Mouse (Mus musculus) megakaryocyte, adult 5-6 weeks (primary cell): Measurements from ENCODE around the gene Ssbp3. TPM values are rescaled to one million over a fixed set of nuclear protein-coding genes. Genes with fewer than 3 reads are reported as not detected.

Experiments
- ATAC-seq: 2 replicates; pipeline ENCODE4 v1.8.0; 2016; ENCODE audit warnings: mild to moderate bottlenecking, inconsistent platforms; ENCODE audit not compliant: poor library complexity, severe bottlenecking
- total RNA-seq, 2 experiments: library from RNA; stranded (forward) in 1 of 2; stranded (reverse) in 1 of 2; fragments of 153-499, 151-499 nt in 1 of 2; fragments of 221-1000, 200-1000 nt in 1 of 2; gene quantifications; 2 replicates each; pipeline versions ENCODE4 v1.2.3 to v1.2.4; 2015 to 2017

Gene Ssbp3
- total RNA-seq, 2 experiments from 2014 or later: 21.6 to 26.2 TPM

DNA sequence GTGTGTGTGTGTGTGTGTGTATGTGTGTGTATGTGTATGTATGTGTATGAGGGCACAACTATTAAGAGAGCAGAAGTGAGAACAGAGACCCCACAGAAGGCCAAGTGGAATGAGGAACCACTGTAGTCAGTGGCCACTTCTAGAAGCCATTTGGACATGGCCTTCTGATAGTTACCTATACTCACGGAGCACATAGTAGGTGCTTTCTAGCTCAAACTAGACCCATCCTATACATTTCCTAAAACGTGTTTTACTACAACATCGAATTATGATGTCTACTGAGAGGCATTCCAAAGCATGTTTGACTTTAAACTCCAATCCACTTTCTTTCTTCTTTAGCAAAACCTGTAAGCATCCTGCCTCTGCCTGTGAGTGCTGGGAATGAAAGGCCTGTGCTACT lies 4.6 kb upstream of the Ssbp3 start:
- ATAC-seq: no peak

DNA sequence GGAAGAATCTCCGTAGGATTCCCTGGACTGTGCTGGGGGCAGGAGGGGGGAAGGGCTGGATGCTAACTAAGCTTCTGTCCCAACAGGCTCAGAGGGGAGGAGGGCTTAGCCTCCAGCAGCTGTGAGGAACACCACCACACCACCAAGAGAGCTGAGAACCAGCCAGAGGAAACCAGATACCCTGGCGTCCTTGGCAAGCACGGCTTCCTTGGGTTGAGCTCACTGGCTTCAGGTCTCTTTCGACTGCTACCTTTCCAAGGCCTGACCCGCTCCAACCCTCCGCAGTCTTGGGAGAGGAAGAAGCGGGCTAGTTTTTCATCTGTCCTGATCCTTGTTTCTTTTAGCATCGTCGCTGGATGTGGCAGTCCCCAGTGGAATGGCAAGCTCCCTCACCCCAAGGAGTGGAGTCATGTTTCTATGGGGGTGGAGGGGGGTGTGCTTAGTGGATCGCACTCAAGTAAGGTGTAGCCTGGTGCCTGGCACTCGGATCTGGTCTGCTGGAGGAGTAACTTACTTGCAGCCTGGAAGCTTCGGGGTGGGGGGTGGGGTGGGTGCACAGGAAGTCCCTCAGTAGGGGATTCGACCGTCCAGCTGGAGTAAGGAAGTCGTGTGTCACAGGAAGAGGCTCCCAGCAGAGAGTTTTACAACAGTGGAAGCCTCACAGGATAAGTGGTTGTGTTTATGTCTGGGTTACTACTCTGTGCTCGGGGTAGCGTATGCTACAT lies 2.6 kb upstream of the Ssbp3 start:
- ATAC-seq: no peak

DNA sequence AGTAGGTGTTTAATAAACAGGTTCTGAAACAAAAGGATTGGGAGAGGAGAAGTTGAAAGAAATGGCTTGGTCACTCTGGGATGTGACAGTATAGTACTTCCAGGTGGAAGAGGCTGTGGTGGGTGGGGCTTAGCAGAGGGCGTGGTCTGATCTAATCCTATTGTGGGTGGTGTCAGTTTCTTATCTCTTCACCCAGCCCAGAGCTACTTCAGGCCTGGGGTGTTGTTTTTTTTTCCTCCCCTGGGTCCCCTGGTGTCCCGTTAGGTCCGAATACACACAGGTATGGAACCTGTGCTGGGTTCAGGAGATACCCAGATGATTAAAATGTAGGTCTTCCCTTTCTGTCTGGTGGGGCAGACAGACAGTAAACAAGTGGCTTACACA lies 2.1 kb upstream of the Ssbp3 start:
- ATAC-seq: peak; percentile 37

DNA sequence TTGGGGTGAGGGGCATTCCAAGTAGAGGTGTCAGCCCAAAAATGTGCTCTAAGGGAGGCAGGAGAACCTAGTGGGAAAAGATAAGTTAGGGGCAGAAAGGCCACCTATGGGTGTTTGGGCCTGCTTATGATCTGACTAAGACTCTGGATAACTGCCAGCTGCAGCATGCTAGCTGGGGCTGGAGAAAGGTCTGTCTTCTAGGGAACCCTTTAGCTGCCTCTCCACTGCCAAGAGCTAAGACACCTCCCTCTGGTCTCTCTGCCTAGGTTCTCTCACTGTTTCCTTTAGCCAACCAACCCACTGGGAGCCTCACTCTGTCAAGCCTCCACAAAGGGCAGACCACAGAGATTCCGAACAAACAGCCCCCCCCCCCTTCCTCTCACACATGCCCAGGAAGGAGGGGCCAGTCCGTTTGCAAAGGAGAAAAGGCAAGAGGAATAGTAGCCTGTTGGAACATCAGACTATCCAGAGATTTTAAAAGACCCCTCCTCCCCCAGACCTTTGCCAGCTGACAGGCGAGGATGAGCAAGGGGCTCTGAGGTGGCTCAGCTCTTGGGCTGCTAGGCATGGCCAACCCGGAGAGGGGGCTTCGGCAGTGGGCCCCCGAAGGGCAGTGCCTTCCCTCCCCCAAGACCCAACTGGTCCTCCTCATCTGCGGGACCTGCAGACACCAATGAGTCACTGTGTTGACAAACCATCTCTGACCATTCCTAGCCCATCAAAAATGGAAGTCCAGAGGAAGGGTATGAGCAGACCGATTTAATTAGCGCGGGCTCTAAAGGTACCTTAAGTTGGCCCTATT lies 1.4 kb upstream of the Ssbp3 start:
- no peak; the same call in 1 of the 2 replicates for ATAC-seq

- ATAC-seq: no peak
Observed at GRCm38 (mm10) chr4:106909797-106910196, 704 bp upstream of the Ssbp3 start.

DNA sequence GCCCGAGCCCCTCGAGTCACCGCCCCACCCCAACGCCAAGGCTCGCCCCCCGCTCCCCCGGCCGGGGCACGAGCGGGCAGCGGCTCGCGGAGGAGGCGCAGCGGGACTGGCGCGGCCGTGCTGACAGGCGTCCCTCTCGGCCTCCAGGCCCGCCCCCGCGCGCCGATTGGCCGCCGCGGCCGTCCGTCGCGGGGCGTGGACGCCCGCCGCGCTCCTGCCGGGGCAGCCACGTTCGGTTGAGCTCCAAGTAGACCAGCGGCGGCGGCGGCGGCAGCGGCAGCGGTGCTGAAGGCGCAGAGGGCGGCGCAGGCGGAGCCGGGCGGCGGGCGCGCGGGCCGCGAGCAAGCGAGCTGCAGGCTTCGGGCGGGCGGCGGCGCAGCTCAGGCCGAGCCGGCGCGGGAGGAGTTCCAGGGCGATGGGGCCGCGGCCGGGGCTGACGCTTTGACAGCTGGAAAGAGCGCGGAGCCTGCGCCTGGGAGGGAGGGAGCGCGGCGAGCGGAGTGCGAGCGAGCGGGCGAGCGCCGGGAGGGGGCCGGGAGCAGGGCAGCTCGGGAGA lies 823 bp downstream of the Ssbp3 start:
- peak; percentile 78 for ATAC-seq

DNA sequence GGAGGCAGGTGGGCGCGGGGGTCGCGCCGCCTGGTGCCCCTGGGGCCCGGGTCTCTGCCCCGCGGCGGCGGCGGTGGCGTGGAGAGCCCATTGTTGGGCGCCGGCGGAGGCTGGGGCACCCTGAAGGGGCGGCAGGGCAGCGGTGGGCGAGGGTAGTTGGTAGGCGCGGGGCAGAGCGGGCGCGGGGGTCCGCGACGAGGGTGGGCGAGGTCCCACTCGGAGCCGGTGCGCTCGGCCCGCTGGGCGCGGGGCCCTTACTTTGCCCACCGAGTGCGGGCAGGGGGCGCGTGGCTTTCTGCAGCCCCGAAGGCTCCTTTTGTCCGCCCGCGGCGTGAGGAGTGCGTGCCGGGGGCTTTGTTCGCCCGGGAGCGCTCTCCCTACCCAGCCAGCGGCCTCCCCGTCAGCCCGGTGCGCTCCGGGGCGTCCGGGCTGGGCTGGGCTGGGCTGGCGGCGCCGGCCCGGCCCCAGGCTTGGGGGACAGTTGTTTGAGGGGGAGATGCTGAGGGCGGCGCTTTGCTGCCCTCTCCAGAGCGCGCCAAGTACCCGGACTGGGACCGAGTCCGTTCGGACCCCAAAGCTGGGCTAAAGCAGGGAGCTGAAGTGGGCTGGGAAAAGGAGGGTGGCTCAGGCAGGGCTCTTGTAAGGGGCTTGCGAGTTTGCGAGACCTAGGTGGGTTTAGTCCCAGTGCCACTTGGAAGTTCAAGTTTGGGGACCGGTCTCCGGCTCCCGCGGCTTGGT lies 1.6 kb downstream of the Ssbp3 start:
- ATAC-seq: no peak

DNA sequence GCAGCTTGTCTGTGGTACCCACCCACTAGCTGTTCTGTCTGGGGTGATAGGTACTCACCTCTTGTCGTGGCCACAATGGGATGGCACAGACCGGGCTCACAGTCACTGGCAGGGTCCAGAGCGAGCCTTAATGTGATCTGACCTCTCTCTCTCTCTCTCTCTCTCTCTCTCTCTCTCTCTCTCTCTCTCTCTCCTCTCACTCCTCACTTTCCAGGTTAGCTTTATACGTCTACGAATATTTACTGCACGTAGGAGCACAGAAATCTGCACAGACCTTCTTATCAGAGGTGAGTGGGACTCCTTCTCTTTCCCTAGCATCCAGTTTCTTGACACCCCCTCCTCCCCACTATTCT lies 2.2 kb downstream of the Ssbp3 start:
- no peak for ATAC-seq

DNA sequence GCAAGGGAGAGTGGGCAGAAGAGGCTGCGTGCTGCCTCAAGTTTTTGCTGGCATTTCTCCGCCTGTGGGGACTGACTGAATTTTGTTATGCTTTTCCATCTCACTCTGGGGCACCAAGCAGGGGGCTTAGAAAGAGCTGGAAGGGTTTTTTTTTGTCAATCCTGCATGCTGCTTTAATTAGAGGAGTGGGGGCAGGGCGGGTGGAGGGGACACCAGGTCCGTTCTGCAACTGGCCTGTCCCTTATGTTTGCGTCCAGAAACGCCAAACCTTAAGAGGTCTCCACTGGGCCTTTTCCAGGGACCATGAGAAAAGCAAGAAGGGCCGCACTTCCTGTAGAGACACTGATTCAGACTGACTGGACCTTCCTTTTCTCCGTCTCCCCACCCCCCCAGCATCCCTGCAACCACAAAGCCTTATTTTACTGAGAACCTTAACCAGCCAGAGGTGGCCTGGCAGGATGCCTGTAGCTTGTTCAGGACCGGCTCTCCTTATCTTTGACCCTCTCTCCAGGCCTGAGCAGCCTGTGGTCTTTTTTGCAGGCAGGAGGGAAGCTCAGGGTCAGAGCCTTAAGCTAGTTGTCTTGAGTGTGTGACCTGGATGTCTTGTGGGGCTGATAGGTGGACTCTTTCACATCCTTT lies 3.0 kb downstream of the Ssbp3 start:
- ATAC-seq: no peak

DNA sequence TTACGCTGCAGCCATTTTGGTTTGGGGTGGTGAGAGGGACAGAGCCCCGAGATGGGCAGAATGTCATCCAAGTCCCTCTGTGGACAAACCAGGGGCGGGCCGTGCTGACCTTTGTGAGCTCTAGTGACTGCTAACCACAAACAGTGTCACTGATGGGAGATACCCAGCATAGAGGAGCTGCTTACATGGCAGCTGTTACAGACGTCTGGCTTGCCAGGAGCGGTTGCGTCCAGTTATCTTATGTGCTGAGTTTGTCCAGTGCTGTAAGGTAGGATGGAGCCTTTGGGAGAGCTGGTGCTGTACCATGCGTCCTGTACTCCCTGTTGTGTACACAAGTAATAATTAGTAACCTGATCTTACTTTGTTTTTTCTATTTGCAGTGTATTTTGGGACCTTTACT lies 4.8 kb downstream of the Ssbp3 start:
- ATAC-seq: no peak

GRCm38 (mm10) chr4:106918263-106918662 lies 7.8 kb downstream of the Ssbp3 start:
- ATAC-seq: no peak

DNA sequence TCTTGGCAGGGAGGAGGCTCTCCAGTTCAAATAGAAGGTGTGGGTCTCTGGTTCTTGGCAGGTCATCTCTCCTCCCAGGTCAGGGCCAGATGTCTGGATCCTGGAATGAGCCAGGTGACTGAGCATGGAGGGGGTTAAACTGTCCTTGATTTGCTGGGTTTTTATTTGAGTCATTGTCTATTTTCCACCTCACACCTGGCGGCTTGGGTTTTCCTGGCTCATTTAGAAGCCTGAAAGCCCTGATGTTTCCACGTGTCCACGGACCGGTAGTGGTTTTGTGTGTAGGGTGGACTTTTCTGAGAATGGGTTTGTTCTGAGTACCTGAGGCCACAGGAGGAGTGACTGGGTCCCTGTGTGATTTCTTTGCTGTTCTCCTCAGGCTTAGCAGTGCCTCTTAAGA lies 9.6 kb downstream of the Ssbp3 start:
- no peak for ATAC-seq

GRCm38 (mm10) chr4:106921375-106922336 lies 11.2 kb downstream of the Ssbp3 start:
- ATAC-seq: no peak

GRCm38 (mm10) chr4:106922919-106923318 lies 12.4 kb downstream of the Ssbp3 start:
- peak; percentile 24; the same call in 1 of the 2 replicates for ATAC-seq

- no peak for ATAC-seq
Observed at GRCm38 (mm10) chr4:106924175-106924574, 13.7 kb downstream of the Ssbp3 start.

DNA sequence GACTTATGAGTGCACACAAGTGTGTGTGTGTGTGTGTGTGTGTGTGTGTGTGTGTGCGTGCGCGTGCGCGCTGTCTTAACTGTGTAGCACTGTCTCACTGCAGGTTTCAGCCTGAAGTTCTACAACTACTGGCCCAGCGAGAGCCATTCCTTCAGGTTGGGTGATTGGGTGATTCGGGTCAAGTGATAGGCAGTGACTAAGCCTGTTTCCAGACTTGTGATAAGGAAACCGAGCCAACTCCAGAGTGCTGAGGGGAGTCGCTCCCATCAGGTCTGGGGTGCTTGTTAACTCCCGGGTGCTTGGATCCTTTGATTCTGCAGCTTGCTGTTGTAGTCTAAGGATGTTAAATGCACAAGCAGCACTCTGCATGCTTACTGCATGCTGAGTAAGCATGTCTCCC lies 14.4 kb downstream of the Ssbp3 start:
- no peak for ATAC-seq

GRCm38 (mm10) chr4:106926401-106926800 lies 15.9 kb downstream of the Ssbp3 start:
- ATAC-seq: no peak

- no peak for ATAC-seq
Observed at GRCm38 (mm10) chr4:106927034-106927433, 16.5 kb downstream of the Ssbp3 start.

- no peak for ATAC-seq
Observed at GRCm38 (mm10) chr4:106928961-106929360, 18.5 kb downstream of the Ssbp3 start.

DNA sequence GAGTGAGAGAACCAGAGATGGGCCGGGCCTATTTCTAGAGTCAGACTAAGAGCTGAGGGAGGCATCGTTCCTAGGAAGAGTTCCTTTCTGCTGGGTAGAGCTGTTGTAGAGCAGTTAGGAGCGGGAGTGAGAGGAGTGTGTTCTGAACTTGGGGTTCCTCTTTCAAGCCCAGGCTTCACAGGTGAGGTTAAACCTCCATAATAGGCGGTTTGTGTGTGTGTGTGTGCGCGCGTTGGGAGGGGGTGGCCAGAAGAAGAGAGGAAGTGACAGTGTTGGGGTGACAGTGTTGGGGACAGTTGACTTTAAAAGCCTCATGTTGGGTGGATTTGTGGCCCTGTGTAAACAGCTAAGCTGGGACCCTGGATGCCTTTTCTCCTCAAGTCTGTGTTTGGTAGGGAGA lies 22.1 kb downstream of the Ssbp3 start:
- ATAC-seq: no peak
